Mouse (Mus musculus): ENCODE measurements around the gene Gnaq.
A peak's percentile ranks its signal among the peaks of the same experiment; 100 is the strongest.

Gnaq gene

GRCm38 (mm10) chr19:16319986-16320385 is 187.4 kb downstream of the Gnaq start:
- DNase-seq (ENCODE audit: low spot score): no peak

- no peak for DNase-seq (ENCODE audit: low spot score)
These were observed 190.4 kb downstream of the Gnaq start for GRCm38 (mm10) chr19:16322986-16323385.

GRCm38 (mm10) chr19:16324239-16324638 is 191.6 kb downstream of the Gnaq start:
- DNase-seq (ENCODE audit: low spot score): no peak

- DNase-seq (ENCODE audit: low spot score): no peak
These were observed 193.3 kb downstream of the Gnaq start for GRCm38 (mm10) chr19:16325911-16326310.

GRCm38 (mm10) chr19:16327401-16328073 is 194.9 kb downstream of the Gnaq start:
- no peak for DNase-seq (ENCODE audit: low spot score)

- DNase-seq (ENCODE audit: low spot score): peak; percentile 42
These were observed 195.6 kb downstream of the Gnaq start for GRCm38 (mm10) chr19:16328074-16328850.

GRCm38 (mm10) chr19:16329056-16329455 is 196.4 kb downstream of the Gnaq start:
- DNase-seq (ENCODE audit: low spot score): no peak

GRCm38 (mm10) chr19:16329648-16330047 is 197.0 kb downstream of the Gnaq start:
- DNase-seq (ENCODE audit: low spot score): no peak

GRCm38 (mm10) chr19:16330161-16330560 is 197.5 kb downstream of the Gnaq start:
- DNase-seq (ENCODE audit: low spot score): no peak

- no peak for DNase-seq (ENCODE audit: low spot score)
These were observed 198.4 kb downstream of the Gnaq start for GRCm38 (mm10) chr19:16331047-16331446.

- no peak for DNase-seq (ENCODE audit: low spot score)
These were observed 205.4 kb downstream of the Gnaq start for GRCm38 (mm10) chr19:16337866-16338530.

- DNase-seq (ENCODE audit: low spot score): no peak
These were observed 207.4 kb downstream of the Gnaq start for GRCm38 (mm10) chr19:16339954-16340586.

- no peak for DNase-seq (ENCODE audit: low spot score)
These were observed 210.1 kb downstream of the Gnaq start for GRCm38 (mm10) chr19:16342702-16343101.

- DNase-seq (ENCODE audit: low spot score): no peak
These were observed 212.9 kb downstream of the Gnaq start for GRCm38 (mm10) chr19:16345516-16345915.

GRCm38 (mm10) chr19:16347037-16347436 is 214.4 kb downstream of the Gnaq start:
- DNase-seq (ENCODE audit: low spot score): no peak

GRCm38 (mm10) chr19:16353701-16354136 is 221.1 kb downstream of the Gnaq start:
- DNase-seq (ENCODE audit: low spot score): no peak

GRCm38 (mm10) chr19:16358148-16358547 is 225.5 kb downstream of the Gnaq start:
- no peak for DNase-seq (ENCODE audit: low spot score)

- DNase-seq (ENCODE audit: low spot score): no peak
These were observed 226.3 kb downstream of the Gnaq start for GRCm38 (mm10) chr19:16358905-16359304.

- no peak for DNase-seq (ENCODE audit: low spot score)
These were observed 233.9 kb downstream of the Gnaq start for GRCm38 (mm10) chr19:16366465-16367063.

- DNase-seq (ENCODE audit: low spot score): no peak
These were observed 234.6 kb downstream of the Gnaq start for GRCm38 (mm10) chr19:16367218-16367617.

- DNase-seq (ENCODE audit: low spot score): no peak
These were observed 239.0 kb downstream of the Gnaq start for GRCm38 (mm10) chr19:16371680-16372079.
